Mouse (Mus musculus): Measurements from ENCODE around the gene Aox1. TPM values are rescaled to one million over a fixed set of nuclear protein-coding genes. Genes with fewer than 3 reads are reported as not detected.
"Not testable (repeated sequence)": the region's sequence is repeated elsewhere in the genome, so short reads cannot be mapped to it uniquely, and the experiment has no call there.

Gene Aox1
- polyA plus RNA-seq, 1 experiment from 2014 or later = 1.8 TPM

DNA sequence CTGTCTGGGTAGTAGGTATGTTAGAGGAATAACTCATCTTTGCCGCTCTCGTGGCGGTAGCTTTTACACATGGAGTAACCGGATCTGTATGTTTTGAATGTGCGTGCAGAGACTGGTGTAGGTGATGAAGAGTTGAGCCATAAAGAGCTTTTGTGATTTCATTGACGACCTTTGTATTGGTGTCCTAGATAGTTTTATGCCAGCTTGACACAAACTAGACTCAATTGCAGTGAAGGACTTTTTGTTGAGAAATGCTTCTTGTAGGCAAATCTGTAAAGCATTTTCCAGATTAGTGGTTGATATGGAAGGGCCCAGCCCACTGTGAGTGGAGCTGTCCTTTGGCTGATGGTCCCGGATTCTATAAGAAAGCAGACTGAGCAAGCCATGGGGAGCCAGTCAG lies 10.9 kb upstream of the Aox1 start, which contains the start of gene Kctd18:
Kctd18 (minus strand) TSS at position 101 of the 400 bp plus-strand sequence.
- 96% methylated on average over 7 of the region's 7 CpGs for WGBS
- TF ChIP-seq EP300 (IDR thresholded peaks at IDR 0.05) = no peak
- TF ChIP-seq CTCF (IDR thresholded peaks at IDR 0.05) = no peak
- Histone ChIP-seq H3K9me3 (ENCODE audit: low read length) (no peaks in the 10 kb centered on the region), H3K4me1 (ENCODE audit: insufficient read depth, low read depth, low read length) (no peaks in the 10 kb centered on the region), H3K4me3 (ENCODE audit: low read depth, low read length) (no peak within 1 kb of the TSS), H3K27me3 (replicated peaks; ENCODE audit: insufficient read depth, low read length) (no peaks in the 10 kb centered on the region), H3K27ac (ENCODE audit: low read length) (no peak within 1 kb of the TSS), H3K36me3 (ENCODE audit: insufficient read depth, low read length) (peaks cover 8% of the 10 kb centered on the region; the same call in 1 of the 2 replicates), H3K9ac (replicated peaks; ENCODE audit: low read depth) (no peak within 1 kb of the TSS), H3K4me2 (replicated peaks; ENCODE audit: low read depth, low read length) (no peak within 1 kb of the TSS)
- ATAC-seq (no peak), DNase-seq (ENCODE audit: low spot score) (no peak)

- DNase-seq (ENCODE audit: low spot score) (no peak), ATAC-seq (no peak)
- WGBS = 68% methylated on average over 7 of the region's 7 CpGs
- Histone ChIP-seq H3K36me3 (ENCODE audit: insufficient read depth, low read length) (0 out of 2 replicates have a peak, but pooled peaks cover 4% of the 10 kb centered on the region), H3K27ac (ENCODE audit: low read length) (no peak overlapping the region), H3K4me1 (ENCODE audit: insufficient read depth, low read depth, low read length) (peaks cover 3% of the 10 kb centered on the region; the same call in 1 of the 2 replicates), H3K9me3 (ENCODE audit: low read length) (no peaks in the 10 kb centered on the region), H3K4me3 (ENCODE audit: low read depth, low read length) (no peak overlapping the region), H3K9ac (replicated peaks; ENCODE audit: low read depth) (no peak overlapping the region), H3K27me3 (replicated peaks; ENCODE audit: insufficient read depth, low read length) (no peaks in the 10 kb centered on the region), H3K4me2 (replicated peaks; ENCODE audit: low read depth, low read length) (no peak overlapping the region)
- TF ChIP-seq CTCF (IDR thresholded peaks at IDR 0.05) (no peak), EP300 (IDR thresholded peaks at IDR 0.05) (no peak)
These were observed 2.0 kb upstream of the Aox1 start for GRCm38 (mm10) chr1:58027707-58028106.

GRCm38 (mm10) chr1:58030156-58030871 lies 583 bp downstream of the Aox1 start:
- Histone ChIP-seq H3K4me2 (replicated peaks; ENCODE audit: low read depth, low read length) (peak overlapping the region; percentile 63), H3K27ac (ENCODE audit: low read length) (peak overlapping the region; percentile 73), H3K9ac (replicated peaks; ENCODE audit: low read depth) (no peak overlapping the region), H3K36me3 (ENCODE audit: insufficient read depth, low read length) (no peaks in the 10 kb centered on the region), H3K27me3 (replicated peaks; ENCODE audit: insufficient read depth, low read length) (no peaks in the 10 kb centered on the region), H3K9me3 (ENCODE audit: low read length) (no peaks in the 10 kb centered on the region), H3K4me1 (ENCODE audit: insufficient read depth, low read depth, low read length) (peaks cover 3% of the 10 kb centered on the region; the same call in 1 of the 2 replicates), H3K4me3 (ENCODE audit: low read depth, low read length) (peak overlapping the region; percentile 34)
- ATAC-seq (peak; percentile 56), DNase-seq (ENCODE audit: low spot score) (peak; percentile 52)
- 20% methylated on average over 13 of the region's 13 CpGs for WGBS
- TF ChIP-seq CTCF (IDR thresholded peaks at IDR 0.05) (no peak), EP300 (IDR thresholded peaks at IDR 0.05) (no peak)

GRCm38 (mm10) chr1:58031160-58031769 lies 1.5 kb downstream of the Aox1 start:
- no peak overlapping the region for H3K4me3 ChIP-seq (ENCODE audit: low read depth, low read length)
- H3K27ac ChIP-seq (ENCODE audit: low read length) = 0 out of 2 replicates have a peak overlapping the region, but pooled peaks have one; percentile 54

DNA sequence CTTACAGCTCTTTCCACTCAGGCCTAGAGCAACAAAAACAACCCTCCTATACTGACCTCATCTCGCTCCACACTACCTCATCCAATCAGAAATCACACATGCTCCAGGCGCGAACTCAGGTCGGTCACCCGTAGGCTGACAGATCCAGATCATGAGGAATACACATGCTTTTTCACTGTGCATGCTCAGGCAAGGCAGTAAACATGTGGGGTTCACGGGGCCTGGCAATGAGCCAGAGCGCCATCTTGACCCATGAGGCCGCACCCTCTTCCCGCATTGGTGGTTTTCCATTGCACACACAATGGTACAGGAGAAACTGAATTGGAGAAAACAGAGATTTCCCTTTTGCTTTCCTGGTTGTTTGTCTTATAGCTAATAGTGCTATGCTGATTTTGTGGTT lies 7.6 kb downstream of the Aox1 start:
- not testable (repeated sequence) for ATAC-seq; H3K4me1 ChIP-seq (ENCODE audit: insufficient read depth, low read depth, low read length); H3K4me2 ChIP-seq (replicated peaks; ENCODE audit: low read depth, low read length); DNase-seq (ENCODE audit: low spot score); H3K27ac ChIP-seq (ENCODE audit: low read length); H3K9me3 ChIP-seq (ENCODE audit: low read length); H3K27me3 ChIP-seq (replicated peaks; ENCODE audit: insufficient read depth, low read length); H3K4me3 ChIP-seq (ENCODE audit: low read depth, low read length); H3K36me3 ChIP-seq (ENCODE audit: insufficient read depth, low read length); H3K9ac ChIP-seq (replicated peaks; ENCODE audit: low read depth)
- WGBS = 89% methylated on average over 9 of the region's 9 CpGs

More at GRCm38 (mm10) chr1:58031160-58031769, 1.5 kb downstream of the Aox1 start:
- TF ChIP-seq EP300 (IDR thresholded peaks at IDR 0.05) (no peak), CTCF (IDR thresholded peaks at IDR 0.05) (peak; percentile 97)
- no peaks in the 10 kb centered on the region for H3K9me3 ChIP-seq (ENCODE audit: low read length)
- DNase-seq (ENCODE audit: low spot score) (peak; percentile 76), ATAC-seq (no peak)
- H3K27me3 ChIP-seq (replicated peaks; ENCODE audit: insufficient read depth, low read length) = no peaks in the 10 kb centered on the region
- no peaks in the 10 kb centered on the region for H3K36me3 ChIP-seq (ENCODE audit: insufficient read depth, low read length)
- H3K4me1 ChIP-seq (ENCODE audit: insufficient read depth, low read depth, low read length) = peaks cover 3% of the 10 kb centered on the region; the same call in 1 of the 2 replicates
- no peak overlapping the region for H3K9ac ChIP-seq (replicated peaks; ENCODE audit: low read depth)
- WGBS = 59% methylated on average over 10 of the region's 10 CpGs
- H3K4me2 ChIP-seq (replicated peaks; ENCODE audit: low read depth, low read length) = peak overlapping the region; percentile 63; the same call in 1 of the 2 replicates

DNA sequence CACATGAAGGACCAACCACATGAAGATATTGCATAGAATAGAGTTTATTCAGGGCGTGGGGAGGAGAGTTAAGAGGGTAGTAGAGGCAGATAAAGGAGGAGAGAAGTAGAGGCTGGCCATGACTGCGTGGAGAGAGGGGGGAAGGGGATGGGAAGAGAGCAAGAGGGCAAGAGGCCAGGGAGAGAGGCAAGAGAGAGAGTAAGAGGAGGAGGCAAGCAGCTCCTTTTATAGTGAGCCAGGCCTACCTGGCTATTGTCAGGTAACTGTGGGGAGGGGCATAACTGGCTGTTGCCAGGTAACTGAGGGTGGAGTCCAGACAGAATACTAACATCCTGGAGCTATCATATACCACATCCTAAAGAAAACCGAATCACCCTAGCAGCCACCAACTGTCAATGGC lies 15.3 kb downstream of the Aox1 start:
- Histone ChIP-seq H3K9ac (replicated peaks; ENCODE audit: low read depth) (no peak overlapping the region), H3K4me1 (ENCODE audit: insufficient read depth, low read depth, low read length) (no peaks in the 10 kb centered on the region), H3K27me3 (replicated peaks; ENCODE audit: insufficient read depth, low read length) (no peaks in the 10 kb centered on the region), H3K27ac (ENCODE audit: low read length) (no peak overlapping the region), H3K9me3 (ENCODE audit: low read length) (no peaks in the 10 kb centered on the region), H3K4me2 (replicated peaks; ENCODE audit: low read depth, low read length) (no peak overlapping the region), H3K36me3 (ENCODE audit: insufficient read depth, low read length) (no peaks in the 10 kb centered on the region), H3K4me3 (ENCODE audit: low read depth, low read length) (no peak overlapping the region)
- WGBS = 59% methylated on average over 3 of the region's 3 CpGs
- ATAC-seq (no peak), DNase-seq (ENCODE audit: low spot score) (no peak)
- TF ChIP-seq CTCF (IDR thresholded peaks at IDR 0.05) (no peak), EP300 (IDR thresholded peaks at IDR 0.05) (no peak)

Measured in lung, postnatal 0 days (tissue).